8 mouse cellular contexts compared by ENCODE assay signal in genomic region chr17:30612075-30612859, GRCm38 (mm10). TPM values are rescaled to one million over a fixed set of nuclear protein-coding genes. Genes with fewer than 3 reads are reported as not detected.
A peak's percentile ranks its signal among the peaks of the same experiment; 100 is the strongest.
DNase-seq lines count a peak whose midpoint lies in the region; ATAC-seq and TF ChIP-seq lines count a peak whose summit lies in the region.

No protein-coding gene starts in this region.

- no peaks in the 10 kb centered on the region for H3K9me3 ChIP-seq in forebrain, embryonic 15.5 days

- H3K36me3 ChIP-seq in forebrain, embryonic 15.5 days, result no peaks in the 10 kb centered on the region

- peak overlapping the region; percentile 75 for H3K27ac ChIP-seq in forebrain, embryonic 15.5 days (replicated peaks)

- peaks cover 32% of the 10 kb centered on the region for H3K4me1 ChIP-seq in forebrain, embryonic 15.5 days
- peaks cover 4% of the 10 kb centered on the region for H3K4me1 ChIP-seq in lung, adult 2 months (ENCODE audit: control insufficient read depth, insufficient read depth, low read length)

- intact Hi-C loops in heart, postnatal 25 days (cut with DNase I), result no loop called here

- no peaks in the 10 kb centered on the region for H3K27me3 ChIP-seq in forebrain, embryonic 15.5 days

- H3K4me3 ChIP-seq in forebrain, embryonic 15.5 days, result peak overlapping the region; percentile 66
- H3K4me3 ChIP-seq in lung, adult 2 months (replicated peaks; ENCODE audit: extremely low read depth, low read depth, low read length), result peak overlapping the region; percentile 77

- TF ChIP-seq CTCF in lung, adult 2 months (IDR thresholded peaks at IDR 0.05; ENCODE audit: insufficient read depth, low read length), result no peak

- DNase-seq in ES-CJ7 (ENCODE audit: low read depth, low spot score), result peak; percentile 98
- peak; percentile 100 for DNase-seq in cerebellum, adult 11-12 months
- peak; percentile 100 for DNase-seq in heart, postnatal 25 days (ENCODE audit: low spot score)
- DNase-seq in layer of hippocampus, adult 18-20 months (ENCODE audit: low spot score in 2 of 2), result peak; percentile 100
- peak; percentile 100 for DNase-seq in lung, adult 2 months
- DNase-seq in thymus, adult 18-20 months, result peak; percentile 99 to 100

- peak; percentile 100 for ATAC-seq in forebrain, embryonic 15.5 days (replicated peaks)
- peak; percentile 100 for ATAC-seq in neutrophil, adult 5-6 weeks (ENCODE audit: extremely low read depth, insufficient number of reproducible peaks, low FRiP score, poor library complexity, severe bottlenecking)

- peak overlapping the region; percentile 76 for H3K9ac ChIP-seq in forebrain, embryonic 15.5 days (replicated peaks)

- under 1% methylated on average over 34 of the region's 34 CpGs for WGBS in forebrain, embryonic 15.5 days
- WGBS in lung, adult 2 months, result under 1% methylated on average over 34 of the region's 34 CpGs

- peak; percentile 69; the same call in 1 of the 2 replicates for TF ChIP-seq POLR2A in lung, adult 2 months (IDR thresholded peaks at IDR 0.05; ENCODE audit: borderline replicate concordance, extremely low read depth, low read depth, low read length)

- H3K4me2 ChIP-seq in forebrain, embryonic 15.5 days (replicated peaks), result peak overlapping the region; percentile 64

RNA-seq across cellular contexts. Expression of gene Dnah8, which starts 11.9 kb away (rescaled TPM):
- polyA plus RNA-seq in forebrain, embryonic 15.5 days (2015; fragmentation: Nextera tagmentation; extraction: Ambion mirVana), result 0.83 and 1.5 TPM in 2 replicates
- 1 to 10 TPM in 1 of 2 experiments, under 1 TPM in 1; 0.50 to 1.2 TPM for total RNA-seq in heart, postnatal 25 days (2021)
- 1 to 10 TPM; 1.7 to 3.1 TPM for total RNA-seq in layer of hippocampus, adult 18-20 months (2021)
- 10.8 and 12.0 TPM in 2 replicates for polyA plus RNA-seq in lung, adult 2 months (2012; rRNA removed)
- total RNA-seq in neutrophil, adult 5-6 weeks (2017), result 19.5 and 21.6 TPM in 2 replicates

RNA-seq across cellular contexts. Expression of gene Glo1, which starts 14.4 kb away (rescaled TPM):
- polyA plus RNA-seq in forebrain, embryonic 15.5 days (2015; fragmentation: Nextera tagmentation; extraction: Ambion mirVana), result 163 and 174 TPM in 2 replicates
- 100 to 1,000 TPM; 141 to 164 TPM for total RNA-seq in heart, postnatal 25 days (2021)
- 100 to 1,000 TPM; 199 to 206 TPM for total RNA-seq in layer of hippocampus, adult 18-20 months (2021)
- polyA plus RNA-seq in lung, adult 2 months (2012; rRNA removed), result 24.0 and 38.3 TPM in 2 replicates
- total RNA-seq in neutrophil, adult 5-6 weeks (2017), result 25.4 and 32.2 TPM in 2 replicates

RNA-seq across cellular contexts. Expression of gene Btbd9, which starts 36.0 kb away (rescaled TPM):
- 141 and 146 TPM in 2 replicates for polyA plus RNA-seq in forebrain, embryonic 15.5 days (2015; fragmentation: Nextera tagmentation; extraction: Ambion mirVana)
- 10 to 100 TPM; 17.9 to 20.5 TPM for total RNA-seq in heart, postnatal 25 days (2021)
- 100 to 1,000 TPM; 153 to 166 TPM for total RNA-seq in layer of hippocampus, adult 18-20 months (2021)
- 18.9 and 24.2 TPM in 2 replicates for polyA plus RNA-seq in lung, adult 2 months (2012; rRNA removed)
- total RNA-seq in neutrophil, adult 5-6 weeks (2017), result 35.9 and 37.0 TPM in 2 replicates

Comparison
In these comparisons a context has a peak if more than half of its experiments do, and no peak if none do; other contexts are left out.
1. Peak in every context shown above with its lines: DNase-seq, ATAC-seq, H3K4me3 ChIP-seq and H3K27ac ChIP-seq.